Mouse (Mus musculus) embryo, embryonic 10.5 days (tissue): ENCODE data around the gene Tmem179b.
A peak's percentile ranks its signal among the peaks of the same experiment; 100 is the strongest.

ENCODE experiments used
- DNase-seq: peaks from one replicate; pipeline ENCODE4 v3.0.0-alpha.2; 2015; ENCODE audit warnings: low spot score

Gene Tmem179b

DNA sequence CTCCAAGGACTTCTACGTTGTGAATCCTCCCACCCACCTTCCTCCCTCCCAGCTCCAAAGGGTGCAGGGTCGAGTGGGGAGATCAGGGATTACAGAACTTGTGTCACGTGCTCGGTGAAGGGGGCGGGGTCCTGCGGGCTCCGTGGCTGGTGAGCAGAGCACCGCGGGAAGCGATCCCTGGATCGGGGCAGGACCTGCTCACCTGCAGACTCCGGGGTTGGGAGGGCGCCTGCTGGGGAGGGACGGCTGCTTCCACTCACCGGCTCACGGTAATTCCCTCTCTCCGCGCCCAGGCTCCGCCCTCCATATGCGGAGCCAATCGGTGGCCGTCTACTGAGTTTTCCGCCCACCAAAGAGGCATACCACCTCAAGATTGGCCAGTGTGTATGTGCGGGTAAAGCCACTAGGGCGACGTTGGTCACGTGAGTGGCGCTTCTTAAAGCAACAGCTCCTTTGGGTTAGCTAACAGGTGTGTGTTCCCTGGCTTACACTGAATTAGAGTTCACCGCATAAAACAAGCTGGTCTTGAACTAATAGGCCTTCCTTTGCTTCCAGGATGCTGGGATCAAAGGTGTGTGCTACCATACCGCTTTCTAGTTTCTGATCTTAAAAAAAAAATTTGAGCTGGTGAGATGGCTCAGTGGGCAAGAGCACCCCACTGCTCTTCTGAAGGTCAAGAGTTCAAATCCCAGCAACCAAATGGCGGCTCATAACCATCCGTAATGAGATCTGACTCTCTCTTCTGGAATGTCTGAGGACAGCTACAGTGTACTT lies 11.9 kb upstream of the Tmem179b start, which contains the start of gene Taf6l:
Gene Taf6l (minus strand): TSS at position 410 of the 774 bp plus-strand sequence.
- peak; percentile 96 for DNase-seq

DNA sequence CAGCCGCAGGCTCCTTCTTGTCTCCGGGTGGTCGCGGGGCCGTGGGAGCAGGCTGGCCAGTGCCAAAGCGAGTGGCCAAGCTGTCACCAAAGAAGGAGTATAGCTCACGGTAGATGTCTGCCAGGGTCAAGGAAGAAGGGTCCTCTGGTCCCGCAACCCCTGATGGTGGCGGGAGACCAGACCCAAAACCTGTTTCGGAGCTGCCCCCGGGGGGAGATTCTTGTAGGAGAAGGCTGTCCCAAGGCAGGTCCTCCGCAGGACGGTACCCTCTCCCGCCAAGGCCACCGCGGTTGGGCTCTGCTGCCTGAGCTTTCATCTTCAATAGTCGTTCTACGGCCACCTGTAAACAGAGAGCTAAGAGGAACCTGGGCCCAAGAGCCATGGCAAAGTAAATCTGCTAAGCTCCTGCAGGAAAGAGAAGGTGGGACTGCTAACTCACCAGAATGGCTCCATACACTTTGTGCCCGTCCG lies 719 bp upstream of the Tmem179b start:
- peak; percentile 30 for DNase-seq

DNA sequence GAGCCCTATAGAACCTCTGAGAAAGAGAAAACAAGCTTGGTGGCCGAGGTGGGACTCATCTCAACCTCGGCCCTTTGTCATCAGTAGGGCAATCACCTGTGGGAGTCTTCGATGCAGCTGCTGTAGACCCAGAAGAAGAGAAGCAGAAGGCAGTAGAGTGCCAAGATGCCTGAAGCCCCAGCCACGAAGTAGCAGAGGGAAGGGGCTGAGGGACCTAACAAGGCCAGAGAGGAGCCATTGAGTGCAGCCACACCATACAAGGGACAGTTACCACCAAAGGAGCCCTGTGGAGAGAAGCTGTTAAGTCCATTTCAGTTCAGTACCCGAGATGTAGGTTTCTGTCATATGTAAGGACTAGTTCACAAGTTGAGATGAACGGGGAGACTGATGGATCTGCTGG lies 858 bp downstream of the Tmem179b start:
- DNase-seq: no peak

DNA sequence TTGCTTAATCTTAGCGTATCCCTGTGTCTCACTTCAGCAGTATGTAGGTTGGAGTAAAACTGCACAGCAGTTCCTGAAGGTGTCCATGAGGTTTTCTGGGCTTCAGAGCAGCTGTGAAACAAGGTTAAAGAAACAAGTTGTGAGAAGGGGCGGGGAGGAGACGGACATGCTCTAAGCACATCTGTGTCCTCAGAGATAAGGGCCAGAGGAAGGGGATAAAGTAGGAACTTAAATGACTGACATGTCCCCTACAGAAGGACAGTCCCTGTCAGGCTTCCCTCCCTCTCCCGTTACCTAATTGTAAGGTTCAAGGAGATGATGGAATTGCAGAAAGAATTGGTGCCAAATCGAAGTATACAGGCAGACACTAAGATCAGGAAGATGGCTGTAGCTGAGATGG lies 1.3 kb downstream of the Tmem179b start:
- no peak for DNase-seq

DNA sequence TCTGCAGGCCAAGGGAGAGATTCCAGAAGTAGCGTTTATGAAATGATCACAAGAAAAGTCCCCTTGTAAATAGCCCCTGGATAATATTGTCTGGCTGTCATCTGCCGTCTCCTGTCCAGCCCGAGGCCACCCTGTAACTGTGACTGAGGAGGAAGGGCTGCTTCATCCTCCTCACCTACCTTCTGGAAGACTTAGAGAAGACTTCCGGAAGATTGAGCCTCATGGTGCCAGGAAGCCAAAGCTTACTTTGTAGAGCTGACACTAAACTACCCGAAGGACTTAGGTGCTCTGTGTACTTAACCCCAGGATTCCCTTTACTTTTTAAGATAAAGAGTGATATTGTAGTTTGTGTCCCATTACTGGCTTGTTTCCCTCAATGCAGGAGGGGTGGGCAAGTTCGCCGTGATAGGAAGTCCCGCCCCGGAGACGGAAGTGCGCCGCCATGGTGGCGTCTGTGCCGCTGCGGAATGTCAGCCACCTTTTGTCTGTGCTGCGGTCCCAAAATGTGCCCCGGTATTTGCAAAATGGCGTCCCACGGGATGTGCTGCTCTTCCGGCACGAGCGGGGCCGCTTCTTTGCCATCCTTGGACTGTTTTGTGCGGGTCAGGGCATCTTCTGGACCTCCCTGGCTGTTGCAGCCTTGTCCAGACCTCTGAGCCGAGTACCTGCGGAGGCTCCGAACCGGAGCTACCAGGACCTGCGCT lies 3.5 kb downstream of the Tmem179b start, which contains the start of gene Tmem223:
Gene Tmem223 (plus strand): TSS at position 430 of the 704 bp plus-strand sequence.
- DNase-seq: peak; percentile 84

DNA sequence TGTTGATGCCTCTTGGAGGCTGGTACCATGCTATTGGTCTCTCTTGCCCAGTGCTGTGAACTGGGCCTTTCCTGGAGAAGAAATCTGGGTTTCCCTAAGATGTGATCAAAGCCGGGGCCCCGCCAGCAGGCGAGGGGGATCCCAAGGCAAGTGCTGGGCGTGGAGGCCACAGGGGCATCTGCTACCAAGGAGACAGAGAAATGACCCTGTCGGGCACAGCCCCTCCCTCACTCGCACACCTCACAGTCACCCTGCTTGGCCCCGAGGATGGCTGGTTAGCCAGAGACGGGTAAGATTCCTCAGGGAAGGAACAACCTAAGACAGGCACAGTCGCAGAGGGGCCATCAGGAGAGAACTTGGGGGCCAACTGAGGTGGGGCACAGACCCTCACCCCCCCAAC lies 8.7 kb downstream of the Tmem179b start:
- no peak for DNase-seq

DNA sequence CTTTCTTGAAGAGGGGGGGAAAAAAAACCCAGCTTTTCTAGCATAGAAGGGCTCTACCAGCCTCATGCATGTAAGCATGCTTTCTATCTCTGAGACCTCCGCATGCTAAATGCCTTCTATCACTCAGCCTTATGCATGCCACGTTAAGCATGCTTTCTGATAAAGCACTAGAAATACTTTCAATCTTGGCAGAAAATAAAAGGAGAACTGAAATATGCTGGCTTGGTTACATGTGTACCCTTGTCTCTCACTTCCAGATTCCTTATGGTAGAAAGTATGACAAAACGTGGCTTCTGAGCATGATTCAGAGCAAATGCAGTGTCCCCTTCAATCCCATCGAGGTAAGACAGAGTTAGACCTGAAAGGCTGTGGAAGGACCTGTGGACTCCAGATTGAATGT lies 11.0 kb downstream of the Tmem179b start:
- DNase-seq: no peak

DNA sequence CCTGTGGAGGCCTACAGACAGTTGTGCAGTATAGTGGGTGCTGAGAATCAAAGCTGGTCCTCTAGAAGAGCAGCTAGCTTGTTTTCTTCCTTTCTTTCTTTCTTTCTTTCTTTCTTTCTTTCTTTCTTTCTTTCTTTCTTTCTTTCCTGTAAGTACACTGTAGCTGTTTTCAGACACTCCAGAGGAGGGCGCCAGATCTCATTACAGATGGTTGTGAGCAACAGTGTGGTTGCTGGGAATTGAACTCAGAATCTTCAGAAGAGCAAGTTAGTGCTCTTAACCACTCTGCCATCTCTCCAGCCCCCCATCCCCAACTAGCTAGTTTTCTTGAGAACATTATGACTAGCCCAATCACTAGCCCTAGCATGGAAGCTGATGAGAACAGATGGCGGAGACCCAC lies 13.5 kb downstream of the Tmem179b start:
- DNase-seq: no peak

DNA sequence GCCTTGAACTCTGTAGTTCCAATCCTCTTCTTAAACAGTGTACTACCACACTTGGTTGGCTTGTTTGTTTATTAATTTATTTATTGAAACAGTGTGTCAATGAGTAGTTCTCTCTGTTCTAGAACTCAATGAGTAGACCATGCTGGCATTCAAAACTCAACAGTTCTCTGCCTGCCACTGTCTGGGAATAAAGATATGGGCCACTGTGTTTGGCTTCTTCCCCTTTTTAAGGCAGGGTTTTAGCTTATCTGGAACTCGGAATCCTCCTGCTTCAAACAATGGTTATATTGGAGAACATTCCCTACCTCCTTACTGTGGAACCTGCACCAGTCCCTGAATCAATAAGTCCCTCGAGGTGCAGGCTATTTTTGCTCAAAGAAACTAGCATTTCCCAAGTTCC lies 15.4 kb downstream of the Tmem179b start:
- DNase-seq: no peak

DNA sequence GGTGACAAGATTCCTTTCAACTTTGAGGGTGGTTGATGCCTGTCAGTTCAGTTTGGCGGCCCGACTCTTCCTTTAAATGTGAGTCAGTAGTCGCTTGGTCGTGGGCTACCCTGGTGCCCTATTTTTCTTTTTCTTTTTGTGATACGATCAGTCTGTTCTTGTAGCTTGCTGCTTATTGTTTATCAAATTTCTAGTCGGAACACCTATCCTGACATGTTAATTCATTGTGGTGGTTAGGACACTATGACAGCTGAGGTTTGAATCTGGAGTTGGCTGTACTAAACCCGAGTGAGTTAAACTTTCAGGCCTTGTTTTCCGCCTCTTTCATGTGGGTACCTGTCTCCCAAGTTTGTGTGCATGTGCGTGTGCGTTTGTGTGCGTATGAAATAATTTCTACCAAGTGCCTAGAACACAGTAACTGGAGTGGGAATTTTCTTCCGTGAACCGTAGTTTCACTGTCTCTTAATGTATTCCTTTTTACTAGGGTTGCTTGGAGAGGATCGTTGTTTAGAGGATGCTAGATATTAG lies 16.7 kb downstream of the Tmem179b start:
- no peak for DNase-seq

DNA sequence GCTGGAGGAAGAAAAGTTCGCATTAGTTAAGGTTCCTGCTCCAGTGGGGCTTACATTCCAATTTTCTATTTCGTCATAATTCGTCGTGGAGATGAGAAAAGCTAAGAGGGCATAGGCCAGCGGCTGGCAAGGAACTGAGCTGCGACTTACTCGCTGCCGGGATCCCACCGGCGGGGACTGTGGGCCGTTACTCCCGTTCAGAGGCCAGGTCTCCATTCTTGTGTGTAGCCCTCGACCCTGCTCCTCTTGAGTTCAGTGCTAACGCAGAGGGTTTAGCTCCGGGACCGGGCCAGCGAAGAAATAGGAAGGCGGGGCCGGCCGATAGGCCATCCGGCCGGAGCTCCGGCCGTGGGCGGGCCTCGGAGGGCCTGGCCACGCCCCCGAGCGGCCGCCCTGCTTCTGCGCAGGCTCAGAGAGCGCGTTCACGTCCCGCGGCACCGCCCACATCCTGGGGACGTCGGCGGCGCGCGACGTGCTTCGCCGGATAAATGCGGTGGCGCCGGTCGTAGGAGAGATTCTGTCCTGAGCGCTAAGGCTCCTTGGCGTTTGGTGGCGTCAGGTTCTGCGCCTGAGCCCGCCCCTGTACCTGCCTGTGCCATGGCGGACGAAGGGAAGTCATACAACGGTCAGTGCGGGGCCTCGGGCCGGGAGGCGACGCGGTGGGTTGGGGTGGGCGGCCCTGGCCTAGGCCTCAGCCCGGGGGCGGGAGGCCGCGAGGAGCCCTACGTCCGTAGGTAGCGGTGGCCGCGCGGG lies 17.5 kb downstream of the Tmem179b start, which contains the start of gene Nxf1:
Gene Nxf1 (plus strand): TSS at position 439 of the 753 bp plus-strand sequence.
- DNase-seq: peak; percentile 97

DNA sequence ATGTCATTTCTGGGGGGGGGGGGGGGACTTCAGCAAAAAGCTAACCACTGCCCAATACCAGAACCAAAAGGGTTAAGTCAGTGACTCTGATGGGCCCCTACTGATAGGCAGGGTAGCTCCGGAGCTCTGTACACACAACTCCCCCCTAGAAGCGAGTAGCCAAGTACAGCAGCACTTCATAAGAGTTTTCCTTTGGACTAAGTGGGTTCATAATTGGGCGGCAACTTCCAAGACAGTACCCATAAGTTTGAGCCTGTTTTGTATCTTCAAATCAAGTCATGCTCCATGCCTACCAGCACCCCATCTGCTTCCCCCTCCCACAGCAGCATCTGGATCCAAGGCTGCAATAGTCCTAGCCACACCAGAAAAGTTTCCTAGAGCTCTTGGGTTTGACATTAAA lies 18.6 kb downstream of the Tmem179b start:
- DNase-seq: no peak

DNA sequence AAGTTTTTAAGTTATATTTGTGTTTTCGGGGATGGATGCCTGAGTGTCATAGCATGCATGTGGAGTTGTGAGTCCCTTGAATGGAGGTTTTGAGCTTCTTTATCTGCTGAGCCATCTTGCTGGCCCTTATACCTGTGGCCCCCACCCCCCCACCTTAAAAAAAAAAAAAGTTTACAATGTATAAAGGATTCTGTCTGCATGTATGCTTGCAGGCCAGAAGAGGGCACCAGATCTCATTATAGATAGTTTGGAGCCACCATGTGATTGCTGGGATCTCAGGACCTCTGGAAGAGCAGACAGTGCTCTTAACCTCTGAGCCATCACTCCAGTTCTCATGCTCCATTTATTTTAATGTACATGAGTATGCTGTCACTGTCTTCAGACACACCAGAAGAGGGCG lies 26.9 kb downstream of the Tmem179b start:
- DNase-seq: no peak

DNA sequence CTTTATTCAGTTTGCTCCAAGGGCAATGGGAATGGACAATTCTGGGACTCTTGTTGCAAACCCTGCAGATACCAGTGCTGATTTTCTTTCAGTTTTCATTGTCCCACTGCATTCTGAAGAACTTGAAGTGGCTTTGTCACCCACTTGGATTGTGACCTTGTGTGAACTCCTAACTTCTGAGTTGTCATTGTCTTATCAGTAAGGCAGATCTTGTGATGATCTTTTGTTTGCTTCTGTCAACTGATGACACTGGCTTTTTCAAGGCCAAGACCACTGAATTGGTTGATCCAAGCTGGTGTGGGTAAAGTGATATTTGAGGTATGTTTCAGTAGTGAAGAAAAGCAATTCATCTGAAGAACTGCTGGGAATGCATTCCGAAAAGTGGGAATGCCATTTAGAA lies 28.9 kb downstream of the Tmem179b start:
- DNase-seq: no peak

DNA sequence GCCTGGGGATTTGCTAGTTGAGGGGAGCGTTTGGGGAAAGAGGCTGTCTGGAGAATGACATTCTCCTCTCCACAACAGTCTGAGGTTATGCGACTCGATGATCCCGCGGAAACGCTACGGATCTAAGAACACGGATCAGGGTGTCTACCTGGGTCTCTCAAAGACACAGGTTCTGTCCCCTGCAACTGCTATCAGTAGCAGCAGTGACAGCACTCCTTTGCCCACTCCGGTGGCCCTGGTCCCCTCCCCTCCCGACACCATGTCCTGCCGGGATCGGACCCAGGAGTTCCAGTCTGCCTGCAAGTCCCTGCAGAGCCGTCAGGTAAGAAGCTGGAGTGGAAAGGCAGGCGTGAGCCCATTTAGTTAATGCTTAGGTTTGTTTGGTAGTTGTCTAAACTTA lies 32.1 kb downstream of the Tmem179b start:
- no peak for DNase-seq

DNA sequence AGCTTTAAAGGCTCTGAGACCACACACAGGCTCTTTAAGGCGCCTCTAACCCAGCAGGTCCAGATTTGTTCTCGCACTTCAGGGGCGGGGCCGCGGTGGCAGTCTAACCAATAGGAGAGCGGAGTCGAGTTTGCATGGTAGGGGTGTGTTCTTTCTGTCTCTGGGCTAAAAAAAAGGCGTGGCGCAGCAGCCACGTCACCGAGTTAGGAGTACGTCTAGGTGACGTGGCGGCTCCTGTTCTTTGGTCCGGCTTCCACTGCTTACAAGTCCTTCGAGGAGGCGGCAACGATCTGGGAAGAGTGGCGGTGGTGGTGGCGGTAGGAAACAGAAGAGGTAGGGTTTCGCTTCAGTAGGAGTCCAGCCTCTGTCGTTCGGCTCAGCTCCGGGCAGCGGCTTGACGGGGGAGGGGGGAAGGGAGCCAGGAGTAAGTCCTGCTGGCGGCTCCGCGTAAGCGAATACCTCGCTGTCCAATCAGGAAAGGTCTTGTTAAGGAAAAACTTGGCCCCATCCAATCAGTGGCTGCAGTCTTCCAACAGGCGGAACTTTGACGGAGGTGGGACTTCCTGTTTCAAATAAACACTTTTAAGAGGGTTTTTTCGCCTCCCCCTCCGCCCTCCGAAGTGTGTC lies 32.9 kb downstream of the Tmem179b start, which contains the start of gene Stx5a:
Gene Stx5a (plus strand): TSS at position 171 of the 627 bp plus-strand sequence.
- peak; percentile 99 for DNase-seq

DNA sequence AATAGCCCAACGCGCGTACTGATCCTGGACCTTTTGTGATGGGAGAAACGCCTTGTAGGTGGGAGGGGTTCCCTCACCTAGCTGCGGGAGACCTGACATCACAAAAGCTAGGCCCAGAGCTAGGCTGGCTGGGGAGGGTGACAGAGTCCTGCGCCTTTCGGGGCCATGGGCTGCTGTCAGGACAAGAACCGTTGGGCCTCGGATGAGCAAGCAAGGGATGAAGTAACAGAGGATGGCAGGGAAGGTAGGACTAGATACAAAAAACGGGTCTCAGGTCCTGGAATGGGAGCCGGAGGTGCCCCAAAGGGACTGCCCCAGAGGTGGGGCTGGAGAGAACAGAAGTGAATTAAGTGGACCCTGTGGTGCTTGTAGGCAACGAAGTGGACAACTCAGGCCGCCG lies 33.7 kb downstream of the Tmem179b start, which contains the start of gene 1700092M07Rik:
Gene 1700092M07Rik (plus strand): TSS at position 116 of the 400 bp plus-strand sequence.
- DNase-seq: no peak

DNA sequence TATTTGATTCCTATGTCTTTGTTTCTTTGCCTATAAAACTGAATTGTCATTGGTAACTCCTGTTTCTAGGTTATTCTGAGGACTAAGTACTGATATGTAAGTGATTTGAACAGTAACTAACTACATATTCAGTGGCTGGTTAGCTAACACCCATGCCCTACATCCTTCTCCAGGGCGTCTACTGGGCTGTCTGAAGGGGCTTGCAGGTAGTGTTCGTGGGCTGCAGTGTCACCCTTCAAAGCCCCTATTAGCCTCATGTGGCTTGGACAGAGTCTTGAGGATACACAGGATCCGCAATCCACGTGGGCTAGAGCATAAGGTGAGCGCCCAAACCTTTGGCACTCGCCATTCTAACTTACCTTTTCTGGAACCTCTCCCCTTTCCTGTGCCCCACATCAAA lies 34.6 kb downstream of the Tmem179b start:
- no peak for DNase-seq

DNA sequence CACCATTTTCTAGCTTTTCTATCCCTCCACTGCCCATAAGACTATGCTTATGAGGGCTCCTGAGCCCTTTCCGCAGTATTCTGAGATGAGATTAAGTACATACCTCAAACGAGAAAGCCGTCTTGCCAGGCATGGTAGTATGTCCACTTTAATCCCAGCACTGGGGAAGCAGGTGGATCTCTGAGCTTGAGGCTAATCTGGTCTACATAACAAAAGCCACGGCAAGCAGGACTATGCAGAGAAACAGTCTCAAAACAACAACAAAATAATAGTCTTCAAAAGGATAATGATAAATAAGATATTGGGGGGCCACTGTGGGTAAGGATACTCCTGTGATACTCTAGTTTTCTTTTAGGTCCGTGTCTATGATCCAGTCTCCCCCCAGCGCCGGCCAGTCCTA lies 35.4 kb downstream of the Tmem179b start:
- DNase-seq: no peak

DNA sequence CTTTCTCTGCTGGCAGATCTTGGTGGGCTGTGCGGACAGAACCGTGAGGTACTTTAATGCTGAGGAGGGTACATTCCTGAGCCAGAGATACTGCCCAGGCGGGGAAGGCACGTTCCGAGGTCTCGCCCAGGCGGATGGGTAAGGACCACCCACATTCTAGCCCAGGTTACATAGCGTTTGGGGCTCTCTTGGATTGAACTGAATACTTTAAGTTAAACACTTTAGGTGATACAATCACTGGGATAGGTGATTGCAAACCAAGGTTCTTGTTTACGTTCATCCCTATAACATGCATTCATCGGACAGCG lies 38.2 kb downstream of the Tmem179b start:
- peak; percentile 46 for DNase-seq

DNA sequence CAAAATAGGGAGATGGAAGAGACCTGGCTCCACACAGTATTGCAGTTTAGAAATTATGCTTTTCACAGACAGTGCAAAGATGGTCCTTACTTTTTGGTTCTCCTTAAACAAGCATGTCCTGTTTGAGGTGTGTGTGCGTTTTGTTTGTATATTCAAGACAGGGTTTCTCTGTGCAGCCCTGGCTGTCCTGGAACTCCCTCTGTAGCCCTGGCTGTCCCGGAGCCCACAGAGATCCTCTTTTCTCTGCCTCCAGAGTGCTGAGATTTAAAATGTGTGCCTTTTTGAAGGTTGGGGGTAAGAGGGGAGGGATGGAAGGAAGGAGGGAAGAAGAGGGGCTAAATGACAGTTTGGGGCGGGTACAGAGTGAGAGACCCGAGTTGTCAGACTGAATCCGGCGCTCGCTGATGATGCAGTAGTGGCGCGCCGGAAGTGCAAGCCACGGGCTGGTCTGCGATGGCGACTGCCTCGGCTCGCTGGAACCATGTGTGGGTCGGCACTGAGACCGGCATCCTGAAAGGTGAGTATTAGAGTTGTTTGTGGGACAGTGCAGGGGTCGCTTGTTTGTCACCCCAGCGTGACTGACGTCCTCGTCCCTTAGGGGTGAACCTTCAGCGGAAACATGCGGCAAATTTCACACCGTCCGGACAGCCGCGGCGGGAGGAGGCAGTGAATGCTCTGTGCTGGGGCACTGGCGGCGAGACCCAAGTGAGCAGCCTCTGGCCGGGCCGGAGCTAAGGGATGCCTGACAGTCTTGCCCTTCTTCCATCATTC lies 38.7 kb downstream of the Tmem179b start, which contains the start of gene Wdr74:
Gene Wdr74 (plus strand): TSS at position 439 of the 771 bp plus-strand sequence.
- peak; percentile 96 for DNase-seq
